Mouse (Mus musculus) heart, postnatal 4 days (tissue): Measurements from ENCODE around the gene Fam173a. TPM values are rescaled to one million over a fixed set of nuclear protein-coding genes. Genes with fewer than 3 reads are reported as not detected.
A peak's percentile ranks its signal among the peaks of the same experiment; 100 is the strongest.
"Not testable (repeated sequence)": the region's sequence is repeated elsewhere in the genome, so short reads cannot be mapped to it uniquely, and the experiment has no call there.

Experiments used
- DNase-seq: peaks from one replicate; pipeline ENCODE4 v3.0.0; 2021
- microRNA-seq, 2 experiments: library from miRNA; unstranded; fragments of <30 nt; microRNA quantifications; one replicate each; pipeline ENCODE4 v1.2.0; 2021 to 2022
- total RNA-seq, 2 experiments: library from RNA; stranded (reverse); gene quantifications; 2 replicates each; pipeline ENCODE4 v1.2.3; 2021

Gene Fam173a
- total RNA-seq, 2 experiments from 2014 or later = 41.0 to 44.2 TPM

DNA sequence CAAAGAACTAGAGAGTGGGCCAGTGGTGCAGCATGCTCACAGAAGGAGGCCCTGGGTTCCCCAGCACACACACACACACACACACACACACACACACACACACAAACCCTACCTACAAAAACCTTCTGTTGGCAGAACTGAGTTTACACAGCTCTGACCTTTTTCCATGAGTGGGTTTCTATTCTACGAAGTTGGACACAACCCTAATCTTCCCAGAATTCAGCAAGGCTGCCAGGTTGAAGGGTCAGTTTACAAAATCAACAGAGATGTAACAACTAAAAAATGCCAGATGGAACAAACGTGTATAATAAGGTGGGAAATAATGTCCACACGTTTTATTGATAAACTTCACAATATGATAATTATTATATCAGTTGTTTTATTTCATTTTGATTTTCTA is 35.0 kb downstream of the Fam173a start:
- DNase-seq = no peak

DNA sequence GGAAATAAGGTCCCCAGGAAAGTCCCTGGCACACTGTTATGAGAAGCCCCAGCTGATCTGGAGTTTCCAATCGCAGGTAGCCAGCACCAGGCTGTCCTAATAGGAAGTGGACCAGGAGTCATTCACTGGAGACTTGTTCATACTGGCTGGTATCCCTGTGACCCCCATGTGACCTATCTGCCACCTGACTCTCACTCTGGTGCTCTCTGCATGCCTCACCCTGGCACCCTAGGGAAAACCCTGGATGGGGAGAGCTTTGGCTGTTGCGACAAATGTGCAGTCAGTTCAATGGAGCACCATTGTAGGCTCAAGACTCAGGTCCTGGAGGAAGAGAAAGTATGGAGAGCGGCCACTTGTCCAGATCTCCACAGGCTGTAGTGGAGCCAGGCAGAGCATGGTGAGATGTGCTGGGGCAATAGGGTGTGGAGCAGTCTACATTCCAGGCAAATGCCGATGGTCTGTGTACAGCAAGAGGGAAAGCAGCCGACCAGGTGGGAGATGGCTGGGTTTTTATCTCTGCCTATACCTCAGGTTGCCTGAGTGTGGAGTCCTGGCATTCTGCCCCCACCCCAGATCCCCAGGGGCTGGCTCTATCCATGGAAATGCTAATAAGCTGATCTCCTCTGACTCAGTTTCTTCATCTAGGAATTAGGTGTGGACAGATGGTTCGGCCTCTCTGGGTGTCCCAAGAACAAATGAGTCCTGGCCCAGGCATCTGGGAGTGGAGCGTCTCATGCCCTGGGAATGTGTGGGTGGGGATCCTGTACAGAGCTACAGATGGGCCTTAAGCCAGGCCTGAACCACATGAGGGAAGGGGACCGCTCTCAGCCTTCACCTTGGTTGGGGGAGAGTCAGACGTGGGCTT is 36.1 kb downstream of the Fam173a start:
- no peak for DNase-seq

DNA sequence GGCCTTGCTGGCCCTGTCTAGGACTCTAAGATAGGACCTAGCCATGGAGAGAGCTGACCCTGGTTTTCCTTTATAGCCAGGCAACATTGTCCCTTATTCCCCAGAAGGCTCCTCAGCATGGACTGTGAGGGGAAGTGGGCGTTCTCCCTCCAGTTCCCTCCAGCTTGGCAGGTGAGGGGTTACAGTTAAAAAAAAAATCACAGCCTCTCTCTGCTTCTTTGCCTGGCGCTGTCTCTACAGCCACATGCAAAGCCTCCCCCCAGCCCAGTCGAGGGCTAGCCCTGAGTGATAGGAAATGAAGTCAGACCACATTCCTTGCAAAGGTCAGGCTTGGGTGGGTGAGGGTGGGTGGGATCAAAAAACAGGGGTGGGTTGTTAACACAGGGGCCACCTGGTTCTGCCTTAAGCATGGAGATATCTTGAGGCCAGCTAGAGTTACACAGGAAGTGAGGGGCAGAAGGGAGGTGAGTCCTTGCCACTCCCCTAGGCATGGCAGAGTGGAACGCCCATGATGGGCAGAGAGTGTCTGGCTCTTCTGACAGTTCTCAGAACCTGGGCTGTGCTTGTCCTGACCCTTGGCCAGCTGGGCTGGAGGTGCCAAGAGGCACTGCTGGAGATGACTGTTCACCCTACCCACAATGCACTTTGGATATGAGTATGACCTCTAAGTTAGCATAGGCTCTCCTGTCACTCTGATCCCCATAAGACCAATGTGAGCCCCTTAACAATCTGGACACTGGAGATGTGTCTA is 36.9 kb downstream of the Fam173a start:
- DNase-seq = no peak

DNA sequence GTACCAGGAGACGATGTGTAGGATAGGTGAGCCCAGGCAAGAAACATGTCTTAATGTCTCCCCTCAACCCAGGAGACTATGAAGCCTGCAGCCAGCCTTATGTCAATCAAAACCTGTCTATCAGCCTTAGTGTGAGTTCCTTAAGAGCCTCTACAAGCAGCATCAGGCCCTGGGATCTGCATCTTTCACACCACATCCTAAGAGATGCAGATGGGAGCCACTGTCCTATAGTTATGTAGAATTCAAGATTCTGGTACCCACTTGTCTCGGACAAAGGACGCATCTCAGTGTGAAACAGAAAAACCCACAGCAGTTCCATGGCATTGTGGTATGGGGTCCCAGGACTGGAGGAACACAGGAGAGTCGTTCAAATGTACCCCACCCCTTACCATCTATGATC is 37.6 kb downstream of the Fam173a start:
- DNase-seq = no peak

DNA sequence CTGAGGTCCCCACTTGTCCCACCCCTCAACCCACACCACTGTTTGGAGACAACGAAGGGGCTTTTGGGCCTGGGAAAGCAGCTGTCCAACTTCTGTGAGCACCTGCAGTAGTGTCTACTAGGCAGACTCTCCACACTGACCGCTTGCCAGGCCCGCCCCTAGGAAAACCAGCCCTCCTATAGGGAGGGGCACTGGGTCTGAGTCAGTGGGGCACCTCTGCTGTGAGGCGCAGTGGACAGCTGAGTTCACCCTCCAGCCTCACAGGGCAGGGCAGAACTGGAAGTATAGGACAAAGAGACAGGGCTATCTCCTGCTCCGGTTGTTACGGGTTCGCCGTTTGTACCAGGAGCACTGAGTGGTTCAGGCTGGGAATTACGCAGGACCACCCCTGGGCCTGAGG is 38.5 kb downstream of the Fam173a start, which contains the start of gene Msln:
Gene Msln, minus strand, starts transcription at position 138 of the 400 bp plus-strand sequence.
- no peak for DNase-seq

DNA sequence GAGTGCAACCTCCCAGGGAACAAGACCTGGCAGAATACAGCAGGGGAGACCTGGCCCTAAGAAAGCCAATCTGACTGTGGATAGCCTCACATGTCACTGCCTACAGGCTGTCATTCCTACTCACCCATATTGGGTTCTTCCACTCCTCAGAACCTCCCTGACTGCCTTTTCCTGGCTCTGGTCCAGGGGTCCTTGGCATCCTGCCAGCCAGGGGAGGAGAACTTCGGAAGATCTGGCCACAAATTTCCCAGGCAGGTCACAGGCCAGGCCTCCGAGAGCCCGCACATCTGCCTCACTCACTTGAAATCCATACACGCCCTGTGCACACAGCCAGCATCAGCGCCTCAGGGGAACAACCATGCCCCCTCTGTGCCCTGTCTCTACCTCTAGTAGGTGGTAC is 41.3 kb downstream of the Fam173a start:
- DNase-seq = peak; percentile 80

DNA sequence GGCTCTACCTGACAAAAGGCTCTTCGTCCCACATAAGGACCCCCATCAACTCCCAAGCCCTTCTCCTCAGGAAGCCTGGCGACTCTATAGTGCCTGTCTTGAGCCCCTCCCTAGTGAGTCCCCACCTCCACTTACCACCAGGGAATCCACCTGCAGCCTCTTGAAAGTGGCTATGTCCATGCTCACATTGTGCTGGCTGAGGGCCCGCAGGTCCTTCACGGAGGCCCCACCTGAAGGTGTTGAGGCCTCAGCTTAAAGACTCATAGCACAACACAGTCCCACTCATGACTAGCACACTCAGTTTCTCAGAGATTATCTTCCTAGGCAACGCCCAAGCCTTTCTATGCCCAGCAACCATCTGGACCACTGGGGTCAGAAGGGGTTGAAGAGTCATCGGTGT is 43.4 kb downstream of the Fam173a start:
- DNase-seq = no peak

DNA sequence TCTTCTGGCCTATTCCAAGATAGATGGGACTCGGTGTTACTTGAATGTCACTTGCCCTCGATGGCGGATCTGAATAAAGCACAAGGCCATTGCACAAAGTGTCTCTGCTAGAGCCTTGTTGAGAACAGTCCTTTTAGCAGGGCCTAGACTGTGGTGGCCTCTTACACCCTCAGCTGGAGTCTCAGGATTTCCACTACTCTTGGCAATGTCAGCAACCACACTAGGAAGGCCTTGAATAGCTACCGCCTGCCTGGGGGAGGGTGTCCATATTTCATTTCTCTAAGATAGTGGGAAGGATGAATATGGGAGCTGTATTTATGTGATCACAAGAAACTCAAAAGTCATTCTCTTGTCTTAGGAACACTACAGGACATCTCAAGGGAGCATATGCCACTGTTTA is 44.5 kb downstream of the Fam173a start:
- DNase-seq = no peak

DNA sequence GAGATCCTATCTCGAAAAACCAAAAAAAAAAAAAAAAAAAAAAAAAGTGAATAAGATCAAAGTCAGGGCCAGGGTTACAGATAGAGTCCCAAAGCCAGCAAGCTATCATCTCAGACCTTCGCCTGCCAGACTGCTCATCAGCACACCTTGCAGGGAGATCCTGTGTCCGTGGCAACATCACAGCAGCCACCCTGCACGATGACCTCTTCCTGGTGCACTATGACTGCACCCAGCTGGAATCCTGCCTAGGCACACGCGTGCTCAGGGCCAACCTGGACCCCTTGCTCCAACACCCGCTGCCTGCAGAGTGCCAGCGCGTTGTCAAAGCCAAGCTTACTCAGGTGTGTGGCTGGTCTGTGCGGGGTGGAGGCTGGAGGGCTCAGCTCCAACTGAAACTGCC is 48.4 kb downstream of the Fam173a start:
- no peak for DNase-seq

DNA sequence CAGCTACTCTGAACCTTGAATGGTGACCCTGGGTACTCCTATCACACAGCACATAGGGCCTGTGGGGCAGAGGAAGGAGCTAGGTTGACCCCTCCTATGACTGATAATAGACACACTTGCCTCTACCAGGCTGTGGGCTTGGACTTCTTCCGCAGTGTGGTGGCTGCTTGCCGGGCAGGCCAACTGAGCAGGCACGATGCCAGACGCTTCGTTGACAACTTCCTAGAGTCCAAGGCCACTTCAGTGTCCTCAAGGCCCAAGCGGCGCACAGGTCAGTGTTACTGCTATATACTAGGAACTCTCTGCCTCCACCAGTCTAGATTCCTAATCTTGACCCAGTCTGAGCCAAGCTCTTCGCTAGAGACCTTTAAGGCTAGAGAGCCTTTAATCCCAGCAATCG is 48.9 kb downstream of the Fam173a start:
- no peak for DNase-seq

DNA sequence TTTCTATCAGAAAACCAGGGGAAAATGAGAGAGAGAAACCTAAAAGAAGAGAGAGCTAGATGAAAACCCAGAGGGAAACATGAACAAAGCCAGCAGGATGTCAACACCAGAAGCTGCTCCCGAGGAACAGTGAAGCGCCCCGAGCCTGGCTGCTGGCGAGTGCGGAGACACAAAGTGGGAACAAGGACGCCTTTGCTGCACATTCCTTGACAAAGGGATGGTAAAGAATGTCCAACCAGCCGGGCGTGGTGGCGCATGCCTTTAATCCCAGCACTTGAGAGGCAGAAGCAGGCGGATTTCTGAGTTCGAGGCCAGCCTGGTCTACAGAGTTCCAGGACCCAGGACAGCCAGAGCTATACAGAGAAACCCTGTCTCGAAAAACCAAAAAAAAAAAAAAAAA is 51.2 kb downstream of the Fam173a start:
- DNase-seq = not testable (repeated sequence)

Small RNA genes within 50 kb of the gene (microRNA-seq; reads per million reads assigned to microRNA genes)
- gene Gm25083 = 0 reads per million in 2 experiments
- 1.4 to 2.1 reads per million in 2 experiments for gene Mir3082
- 2.4 to 4.1 reads per million in 2 experiments for gene Mir6966

Other genes with a start within 250 kb of the Fam173a start
- gene Sox8, start 222.2 kb downstream of the Fam173a start, total RNA-seq = under 1 TPM; 0.45 to 0.48 TPM
- 10 to 100 TPM; 26.2 to 27.6 TPM for gene Lmf1, start 213.8 kb downstream of the Fam173a start, total RNA-seq
- 1 to 10 TPM in 1 of 2 experiments, not detected in 1; 2.3 TPM for gene Gng13, start 75.7 kb downstream of the Fam173a start, total RNA-seq
- 10 to 100 TPM; 12.6 to 13.6 TPM for gene Chtf18, start 65.5 kb downstream of the Fam173a start, total RNA-seq
- 1 to 10 TPM; 5.4 to 6.6 TPM for gene Rpusd1, start 65.2 kb downstream of the Fam173a start, total RNA-seq
- gene Mslnl, start 56.9 kb downstream of the Fam173a start, total RNA-seq = not detected
- gene Msln, start 38.5 kb downstream of the Fam173a start, total RNA-seq = 10 to 100 TPM; 38.4 to 43.3 TPM
- 10 to 100 TPM; 41.7 to 46.9 TPM for gene Narfl, start 19.1 kb downstream of the Fam173a start, total RNA-seq
- 10 to 100 TPM; 27.8 to 29.4 TPM for gene Haghl, start 7.2 kb downstream of the Fam173a start, total RNA-seq
- gene Ccdc78, start 6.3 kb downstream of the Fam173a start, total RNA-seq = not detected
- gene AC134908.4, start 2.8 kb upstream of the Fam173a start, total RNA-seq = 1 to 10 TPM in 1 of 2 experiments, under 1 TPM in 1; 0.86 to 1.2 TPM
- gene Metrn, start 4.2 kb upstream of the Fam173a start, total RNA-seq = 10 to 100 TPM; 48.4 to 49.3 TPM
- 1 to 10 TPM in 1 of 2 experiments, under 1 TPM in 1; 0.93 to 1.2 TPM for gene Fbxl16, start 16.2 kb upstream of the Fam173a start, total RNA-seq
- 10 to 100 TPM in 1 of 2 experiments, 1 to 10 TPM in 1; 10.0 to 12.3 TPM for gene Wdr24, start 30.7 kb upstream of the Fam173a start, total RNA-seq
- gene Jmjd8, start 36.0 kb upstream of the Fam173a start, total RNA-seq = 10 to 100 TPM; 34.7 to 37.4 TPM
- 100 to 1,000 TPM; 149 to 158 TPM for gene Stub1, start 40.5 kb upstream of the Fam173a start, total RNA-seq
- gene Rhbdl1, start 44.4 kb upstream of the Fam173a start, total RNA-seq = 1 to 10 TPM; 2.0 to 2.5 TPM
- 1 to 10 TPM; 1.8 to 2.6 TPM for gene Gm20683, start 48.9 kb upstream of the Fam173a start, total RNA-seq
- 10 to 100 TPM; 77.1 to 78.4 TPM for gene Rhot2, start 52.0 kb upstream of the Fam173a start, total RNA-seq
- 10 to 100 TPM; 14.4 to 15.1 TPM for gene Wdr90, start 68.6 kb upstream of the Fam173a start, total RNA-seq
- gene Mcrip2, start 75.9 kb upstream of the Fam173a start, total RNA-seq = 100 to 1,000 TPM; 195 to 217 TPM
- 10 to 100 TPM; 10.8 to 11.7 TPM for gene Mettl26, start 82.2 kb upstream of the Fam173a start, total RNA-seq
- 1 to 10 TPM in 1 of 2 experiments, under 1 TPM in 1; 0.70 to 1.1 TPM for gene Wfikkn1, start 88.0 kb upstream of the Fam173a start, total RNA-seq
- gene Rab40c, start 126.8 kb upstream of the Fam173a start, total RNA-seq = 10 to 100 TPM; 16.1 to 16.6 TPM
- gene Pigq, start 152.0 kb upstream of the Fam173a start, total RNA-seq = 10 to 100 TPM; 86.0 to 89.4 TPM
- gene Nhlrc4, start 152.1 kb upstream of the Fam173a start, total RNA-seq = not detected
- gene A930017K11Rik, start 159.7 kb upstream of the Fam173a start, total RNA-seq = not detected
- 10 to 100 TPM; 13.0 to 16.7 TPM for gene Capn15, start 192.9 kb upstream of the Fam173a start, total RNA-seq